Mouse (Mus musculus): ENCODE measurements at regions not wholly inside any gene's neighbourhood (a gene's known extent, or its start where the extent isn't known, plus 50 kb on each side); places are given as distances from the start of the nearest gene placed in this dataset.

DNA sequence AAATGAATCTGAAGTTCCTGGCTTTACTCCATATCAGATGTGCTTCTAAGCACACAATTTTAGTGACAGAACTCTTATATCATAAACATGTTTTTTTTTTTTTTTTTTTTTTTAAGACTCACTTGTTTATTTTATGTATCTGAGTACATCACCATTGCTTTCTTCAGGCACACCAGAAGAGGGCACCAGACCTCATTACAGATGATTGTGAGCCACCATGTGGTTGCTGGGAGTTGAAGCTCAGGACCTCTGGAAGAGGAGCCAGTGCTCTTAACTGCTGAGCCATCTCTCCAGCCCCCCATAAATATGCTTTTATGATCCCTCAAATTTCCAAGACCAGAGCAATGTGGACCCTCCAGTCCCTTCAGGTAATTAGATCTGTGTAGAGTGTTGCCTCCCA lies 280.1 kb upstream of the Adgrl2 start:
- in situ Hi-C loops (cut with MboI; ENCODE audit: low pct_unique_long_range_greater_than_20kb), result no loop called here
- CTCF ChIA-PET, result no interaction called here
- DNase-seq (ENCODE audit: low read depth, low spot score), result no peak

DNA sequence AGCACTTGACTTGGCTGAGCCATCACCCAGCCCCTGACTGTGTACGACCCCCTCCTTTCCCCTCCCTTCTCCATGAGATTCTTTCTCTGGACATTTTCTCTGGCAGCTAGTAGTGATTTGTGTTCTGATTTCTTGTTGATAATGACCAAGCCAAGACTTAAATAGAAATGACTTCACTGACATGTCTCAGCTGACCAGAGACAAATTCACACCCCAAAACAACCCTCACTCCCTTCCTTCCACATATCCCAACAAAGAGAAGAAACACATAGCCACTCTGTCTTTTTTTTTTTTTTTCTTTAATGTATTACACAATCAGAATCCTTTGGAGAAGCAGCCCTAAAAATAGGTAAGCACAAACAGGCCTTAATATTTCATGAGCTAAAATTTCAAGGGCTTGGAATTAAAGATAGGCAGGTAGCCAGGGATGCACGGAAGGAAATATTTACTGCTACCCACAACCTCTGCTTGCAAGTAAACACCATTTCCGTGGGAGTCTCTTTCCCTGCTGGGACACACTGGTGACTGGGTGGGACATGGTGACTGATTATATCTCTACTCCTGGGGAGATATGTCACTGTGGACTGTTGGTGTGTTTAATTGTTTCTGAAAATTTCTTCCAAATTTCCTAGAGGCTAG lies 272.1 kb upstream of the Adgrl2 start:
- H3K27me3 ChIP-seq, result no peaks in the 10 kb centered on the region
- no peak for TF ChIP-seq CTCF (IDR thresholded peaks at IDR 0.05)
- ChIA-PET POLR2A (no interaction called here), CTCF (interaction anchor here (1.0 to 1.4 kb wide), 4 partner anchors 9 to 20 kb away, joined by 3 read pairs; no protein-coding TSS in a partner anchor)
- in situ Hi-C loops (cut with MboI; ENCODE audit: low pct_unique_long_range_greater_than_20kb), result no loop called here
- no peak for DNase-seq (ENCODE audit: low read depth, low spot score)
- no peak for ATAC-seq

More for the DNA sequence above, 280.1 kb upstream of the Adgrl2 start:
- peak; percentile 44 for TF ChIP-seq CTCF (IDR thresholded peaks at IDR 0.05)
- POLR2A ChIA-PET, result no interaction called here
- no peaks in the 10 kb centered on the region for H3K27me3 ChIP-seq
- no peak for ATAC-seq

DNA sequence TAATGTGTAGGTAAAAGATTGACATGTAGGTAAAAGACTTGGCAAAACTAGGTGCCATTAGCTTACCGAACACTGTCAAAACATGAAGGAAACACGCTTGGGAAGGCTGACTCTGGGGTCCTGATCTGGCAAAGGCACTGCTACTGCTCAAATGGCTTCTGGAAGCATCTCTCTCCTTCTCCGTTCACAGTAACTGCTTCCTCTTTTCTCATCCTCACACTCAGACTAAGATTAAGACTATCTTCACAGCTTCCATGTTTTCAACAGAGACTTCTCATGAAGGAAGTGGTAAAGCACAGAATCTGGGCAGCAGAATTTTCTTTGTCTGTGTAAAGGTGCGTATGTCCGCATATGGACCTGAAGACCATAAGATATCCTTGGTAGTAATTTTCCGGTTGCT lies 271.4 kb upstream of the Adgrl2 start:
- no peak for DNase-seq (ENCODE audit: low read depth, low spot score)

DNA sequence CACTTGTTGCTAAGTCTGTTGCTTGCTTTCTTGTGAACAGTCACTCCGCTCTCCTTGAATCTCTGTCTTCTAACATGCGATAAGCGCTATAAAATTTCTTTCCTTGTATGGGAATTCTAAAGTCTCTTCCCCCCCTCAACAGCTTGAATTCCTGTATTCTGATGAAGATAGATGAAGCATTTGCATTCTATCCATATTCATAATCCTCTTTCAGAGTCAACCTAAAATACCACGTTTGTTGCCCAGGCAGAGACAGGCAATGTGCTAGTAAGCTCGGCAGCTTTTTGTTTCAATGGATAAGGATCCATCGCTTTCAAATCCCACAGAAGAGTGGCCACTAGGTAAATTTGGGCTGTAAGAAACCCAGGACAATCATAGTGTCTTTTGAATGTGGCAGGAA lies 268.5 kb upstream of the Adgrl2 start:
- ATAC-seq (no peak), DNase-seq (ENCODE audit: low read depth, low spot score) (no peak)
- ChIA-PET CTCF (no interaction called here), POLR2A (no interaction called here)
- in situ Hi-C loops (cut with MboI; ENCODE audit: low pct_unique_long_range_greater_than_20kb), result no loop called here
- TF ChIP-seq CTCF (IDR thresholded peaks at IDR 0.05), result no peak
- H3K27me3 ChIP-seq, result no peaks in the 10 kb centered on the region

More for the DNA sequence above, 271.4 kb upstream of the Adgrl2 start:
- TF ChIP-seq CTCF (IDR thresholded peaks at IDR 0.05), result no peak
- no peak for ATAC-seq
- POLR2A ChIA-PET, result no interaction called here
- CTCF ChIA-PET, result interaction anchor here (1.1 to 1.2 kb wide), 2 partner anchors 10 to 13 kb away, joined by 3 read pairs; no protein-coding TSS in a partner anchor
- H3K27me3 ChIP-seq, result no peaks in the 10 kb centered on the region
- in situ Hi-C loops (cut with MboI; ENCODE audit: low pct_unique_long_range_greater_than_20kb), result no loop called here

DNA sequence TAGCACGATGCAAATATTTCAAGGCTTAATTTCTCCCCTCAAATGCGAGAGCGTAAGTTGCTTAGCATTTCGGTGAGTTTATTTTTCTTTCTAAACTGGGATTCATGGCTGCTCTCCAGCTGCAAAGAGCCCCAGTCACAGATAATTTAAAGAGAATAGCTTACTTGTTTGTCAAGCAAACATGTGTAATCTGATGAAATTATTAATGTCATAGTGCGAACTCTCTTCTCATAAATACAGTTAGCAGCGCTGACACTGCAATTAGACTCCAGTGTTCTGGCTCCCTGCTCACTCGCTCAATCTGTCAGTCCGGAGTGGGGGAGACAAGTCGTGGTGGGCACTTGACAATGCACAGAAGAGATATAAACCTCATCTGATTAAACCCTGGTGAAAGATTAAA lies 266.5 kb upstream of the Adgrl2 start:
- ATAC-seq (no peak), DNase-seq (ENCODE audit: low read depth, low spot score) (no peak)

DNA sequence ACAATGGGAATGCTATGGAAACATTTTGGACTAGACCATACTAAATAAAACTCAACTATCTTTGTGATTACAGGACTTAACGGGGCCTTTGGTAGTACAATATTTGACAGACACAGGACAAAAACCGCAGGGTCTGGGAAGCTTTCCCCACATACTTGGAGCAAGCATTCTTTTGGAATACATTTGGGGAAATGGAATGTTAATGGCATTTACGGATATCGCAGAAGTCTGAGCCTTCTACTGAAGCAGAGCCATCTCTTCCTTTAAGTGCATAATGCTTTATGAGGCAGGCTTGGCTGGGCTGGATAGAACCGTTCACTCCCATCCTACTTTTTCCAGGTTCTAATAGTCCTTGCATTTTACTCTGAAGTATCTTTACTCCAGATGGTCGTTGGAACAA lies 262.7 kb upstream of the Adgrl2 start:
- no peak for DNase-seq (ENCODE audit: low read depth, low spot score)
- CTCF ChIA-PET, result interaction anchor here (2.7 kb wide), 1 partner anchor 12 kb away, joined by 8 read pairs; no protein-coding TSS in a partner anchor

More for the DNA sequence above, 266.5 kb upstream of the Adgrl2 start:
- in situ Hi-C loops (cut with MboI; ENCODE audit: low pct_unique_long_range_greater_than_20kb), result no loop called here
- CTCF ChIA-PET, result interaction anchor here (1.0 to 1.1 kb wide), 2 partner anchors 10 to 15 kb away, joined by 3 to 5 read pairs; no protein-coding TSS in a partner anchor
- POLR2A ChIA-PET, result no interaction called here
- no peaks in the 10 kb centered on the region for H3K27me3 ChIP-seq
- no peak for TF ChIP-seq CTCF (IDR thresholded peaks at IDR 0.05)

DNA sequence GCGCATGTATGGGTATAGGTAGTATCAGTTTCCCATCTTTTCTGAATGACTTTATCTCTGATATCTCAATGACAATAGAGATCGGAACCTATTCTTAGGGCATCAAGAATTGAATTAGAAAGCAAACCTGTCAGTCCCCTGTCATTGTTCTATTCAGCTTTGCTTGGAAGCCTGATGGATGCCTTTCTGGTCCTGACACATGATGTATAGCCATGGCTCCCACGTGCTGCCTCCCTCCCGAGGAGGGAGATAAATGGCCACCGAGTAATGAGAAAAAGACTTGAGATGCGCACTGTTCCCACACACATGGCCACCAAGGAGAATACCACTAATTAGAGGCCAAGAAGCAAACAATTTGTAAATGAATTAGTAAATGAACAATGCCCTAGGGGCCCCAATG lies 261.8 kb upstream of the Adgrl2 start:
- no peak for DNase-seq (ENCODE audit: low read depth, low spot score)
- ChIA-PET POLR2A (no interaction called here), CTCF (interaction anchor here (1.3 to 2.7 kb wide), 2 partner anchors 11 to 16 kb away, joined by 3 to 8 read pairs; no protein-coding TSS in a partner anchor)
- ATAC-seq, result no peak
- TF ChIP-seq CTCF (IDR thresholded peaks at IDR 0.05), result no peak
- in situ Hi-C loops (cut with MboI; ENCODE audit: low pct_unique_long_range_greater_than_20kb), result no loop called here
- H3K27me3 ChIP-seq, result no peaks in the 10 kb centered on the region

More for the DNA sequence above, 262.7 kb upstream of the Adgrl2 start:
- POLR2A ChIA-PET, result interaction anchor here (1.3 kb wide), 1 partner anchor 12 kb away, joined by 4 read pairs; no protein-coding TSS in a partner anchor
- peak; percentile 42 for ATAC-seq
- H3K27me3 ChIP-seq, result no peaks in the 10 kb centered on the region
- TF ChIP-seq CTCF (IDR thresholded peaks at IDR 0.05), result no peak
- in situ Hi-C loops (cut with MboI; ENCODE audit: low pct_unique_long_range_greater_than_20kb), result no loop called here

DNA sequence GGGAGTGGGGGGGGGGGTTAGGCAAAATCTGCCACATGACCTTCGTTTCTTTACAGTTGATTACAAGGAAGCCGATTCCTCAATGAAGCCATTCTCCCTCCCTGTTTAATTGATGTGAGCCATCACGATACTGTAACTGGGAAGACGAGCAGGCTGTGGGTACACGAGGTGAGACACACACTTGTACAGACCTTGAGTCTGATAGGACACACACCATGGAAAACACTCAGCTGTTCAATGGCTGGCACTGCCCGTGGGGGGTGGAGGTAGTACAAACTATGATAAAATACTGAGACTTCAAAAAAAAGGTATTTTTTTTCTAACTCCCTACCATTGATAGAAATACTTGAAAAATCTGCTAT lies 257.3 kb upstream of the Adgrl2 start:
- ChIA-PET CTCF (no interaction called here), POLR2A (no interaction called here)
- no peak for ATAC-seq
- no peak for DNase-seq (ENCODE audit: low read depth, low spot score)
- H3K27me3 ChIP-seq, result no peaks in the 10 kb centered on the region
- in situ Hi-C loops (cut with MboI; ENCODE audit: low pct_unique_long_range_greater_than_20kb), result no loop called here
- TF ChIP-seq CTCF (IDR thresholded peaks at IDR 0.05), result no peak

DNA sequence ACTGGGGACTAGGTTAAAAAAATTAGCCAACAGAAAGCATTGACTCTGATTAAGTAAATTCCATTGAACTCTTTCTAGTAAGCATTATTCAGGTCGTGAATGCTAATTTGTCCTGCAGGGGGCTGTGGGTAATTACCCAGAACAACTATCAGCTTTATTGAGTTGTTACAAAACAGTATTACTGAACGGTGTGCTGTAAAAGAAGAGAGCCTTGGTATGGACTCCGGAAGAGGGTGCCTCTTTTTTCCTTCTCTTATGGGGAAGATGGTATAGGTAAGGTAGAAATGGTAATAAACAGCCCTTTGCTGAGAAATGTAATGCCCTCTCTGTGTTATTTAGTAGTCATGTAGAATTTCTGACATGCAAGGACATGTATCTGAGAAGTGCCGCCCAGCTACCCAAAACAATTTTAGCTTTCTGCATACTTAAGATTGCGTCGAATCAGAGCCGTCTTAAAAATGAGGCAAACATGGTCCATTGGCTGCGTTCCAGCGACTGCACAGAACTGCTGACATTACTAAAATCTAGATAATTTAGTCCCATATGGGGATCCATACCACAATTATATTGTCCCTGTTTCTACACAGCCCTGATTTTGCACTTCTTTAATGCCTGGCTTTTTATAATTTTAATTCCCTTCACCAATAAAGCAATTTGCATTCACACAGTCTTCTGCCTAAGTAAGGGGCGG lies 256.7 kb upstream of the Adgrl2 start:
- no peak for ATAC-seq
- CTCF ChIA-PET, result no interaction called here
- in situ Hi-C loops (cut with MboI; ENCODE audit: low pct_unique_long_range_greater_than_20kb), result no loop called here
- POLR2A ChIA-PET, result no interaction called here
- H3K27me3 ChIP-seq, result no peaks in the 10 kb centered on the region
- no peak for TF ChIP-seq CTCF (IDR thresholded peaks at IDR 0.05)
- no peak for DNase-seq (ENCODE audit: low read depth, low spot score)

DNA sequence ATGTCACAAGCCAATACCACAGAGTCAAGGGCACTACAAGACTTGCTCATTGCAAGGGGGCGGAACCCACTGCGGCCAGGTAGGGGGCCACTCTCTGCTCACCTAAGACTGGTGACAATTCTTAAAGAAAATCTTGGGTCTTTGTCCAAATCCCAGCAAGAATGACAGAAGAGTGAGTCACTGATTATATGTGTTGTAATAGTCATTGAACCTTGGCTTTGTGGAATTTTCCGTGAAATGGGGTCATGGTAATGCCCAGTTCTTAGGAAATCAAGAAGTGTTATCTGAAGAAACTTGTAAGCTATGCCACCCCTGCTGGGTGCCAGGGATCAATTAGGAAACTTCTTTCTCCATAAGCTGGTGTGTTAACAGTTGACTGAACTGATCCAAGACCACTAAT lies 249.3 kb upstream of the Adgrl2 start:
- H3K27me3 ChIP-seq, result no peaks in the 10 kb centered on the region
- DNase-seq (ENCODE audit: low read depth, low spot score), result no peak
- in situ Hi-C loops (cut with MboI; ENCODE audit: low pct_unique_long_range_greater_than_20kb), result no loop called here
- ChIA-PET POLR2A (no interaction called here), CTCF (interaction anchor here (0.9 to 2.4 kb wide), 5 partner anchors 12 to 35 kb away, joined by 3 to 8 read pairs (median 4); no protein-coding TSS in a partner anchor)
- TF ChIP-seq CTCF (IDR thresholded peaks at IDR 0.05), result no peak
- ATAC-seq, result peak; percentile 83

DNA sequence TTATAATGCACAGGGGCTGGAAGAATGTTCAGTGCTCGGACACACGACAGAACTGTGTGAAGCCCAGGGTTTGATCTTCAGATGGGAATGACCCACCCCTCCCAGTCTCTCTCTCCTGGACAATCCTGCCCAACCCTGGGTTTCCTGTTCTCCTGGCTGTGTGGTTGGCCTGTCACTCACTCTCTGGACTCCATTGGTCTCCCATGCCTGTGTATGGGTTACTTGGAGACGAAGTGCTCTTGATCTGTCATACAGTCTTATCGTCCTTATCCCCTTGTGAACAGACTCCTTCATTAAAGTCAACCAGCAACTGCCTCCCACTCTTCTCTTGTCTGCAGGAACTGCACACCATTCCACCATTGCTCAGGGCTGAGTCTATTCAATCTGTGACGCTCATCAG lies 247.7 kb upstream of the Adgrl2 start:
- ChIA-PET CTCF (interaction anchor here (1.2 kb wide), 1 partner anchor 55 kb away, joined by 3 read pairs; no protein-coding TSS in a partner anchor), POLR2A (no interaction called here)
- ATAC-seq (no peak), DNase-seq (ENCODE audit: low read depth, low spot score) (no peak)
- no peaks in the 10 kb centered on the region for H3K27me3 ChIP-seq
- no peak for TF ChIP-seq CTCF (IDR thresholded peaks at IDR 0.05)
- in situ Hi-C loops (cut with MboI; ENCODE audit: low pct_unique_long_range_greater_than_20kb), result no loop called here
